Mouse (Mus musculus) A20 (cell line): ENCODE results near the gene Ift81.
"Not testable (repeated sequence)": the region's sequence is repeated elsewhere in the genome, so short reads cannot be mapped to it uniquely, and the experiment has no call there.

Experiments used
- DNase-seq: peaks from one replicate; pipeline ENCODE4 v3.0.0-alpha.2; 2011; ENCODE audit warnings: low read depth, low spot score

Gene Ift81

DNA sequence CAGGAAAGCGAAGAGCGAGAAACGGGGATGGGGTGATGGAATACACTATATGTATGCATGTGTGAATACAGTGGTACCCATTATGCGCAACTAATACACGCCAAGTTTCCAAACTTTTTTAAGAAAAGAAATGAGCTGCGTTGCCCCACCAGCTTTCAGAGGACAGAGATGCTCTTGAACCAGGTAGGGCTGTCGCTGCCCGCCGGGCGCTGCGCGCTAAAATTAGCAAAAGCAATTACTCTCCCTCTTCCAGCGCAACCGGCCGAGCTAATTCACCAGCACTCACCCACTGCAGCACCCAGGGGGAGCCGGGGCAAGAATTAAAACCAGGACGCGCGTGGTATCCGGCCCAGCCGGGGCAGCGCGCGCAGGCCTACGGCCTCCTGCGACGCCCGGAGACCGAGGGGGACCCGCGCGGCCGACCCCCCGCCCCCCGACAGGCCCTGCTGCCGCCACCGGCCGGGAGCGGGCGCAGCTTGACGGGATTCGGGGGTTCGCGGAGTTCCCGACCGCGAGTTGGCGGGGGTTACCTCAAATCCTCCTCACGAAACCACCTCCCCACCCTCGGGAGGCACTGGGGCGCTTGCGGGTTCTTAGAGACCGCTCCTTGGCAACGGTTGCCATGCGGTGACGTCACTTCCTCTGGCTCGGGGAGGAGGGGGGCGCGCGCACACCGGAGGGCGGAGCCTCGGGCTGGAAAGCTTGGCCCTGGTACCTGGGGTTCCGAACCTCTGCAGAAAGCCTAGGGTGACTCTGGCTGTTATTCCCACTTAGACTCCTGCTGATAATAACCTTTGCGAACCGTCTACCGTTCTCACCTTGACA, at the start of gene Ift81:
Gene Ift81, minus strand, starts transcription at position 611 of the 825 bp plus-strand sequence.
- peak; percentile 96 for DNase-seq

DNA sequence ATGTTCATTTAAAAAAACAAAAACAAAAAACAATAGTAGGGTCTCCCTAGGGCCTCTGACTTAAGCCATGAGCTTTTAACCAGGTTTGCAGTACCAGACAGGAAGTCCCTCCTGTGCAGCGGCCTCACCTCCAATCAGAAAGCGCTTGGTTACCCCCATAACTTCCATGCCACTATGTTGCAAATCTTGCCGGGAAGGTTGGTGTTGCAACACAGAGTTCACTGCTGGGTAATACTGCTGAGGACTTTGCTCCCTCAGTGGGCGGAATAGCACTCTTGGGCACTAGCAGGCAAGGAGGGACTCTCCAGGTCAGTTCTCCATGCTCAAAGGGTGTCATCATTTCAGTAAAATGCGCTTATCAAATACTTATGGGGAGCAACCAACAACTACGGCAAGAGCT, 48.2 kb upstream of the Ift81 start:
- DNase-seq, result no peak

DNA sequence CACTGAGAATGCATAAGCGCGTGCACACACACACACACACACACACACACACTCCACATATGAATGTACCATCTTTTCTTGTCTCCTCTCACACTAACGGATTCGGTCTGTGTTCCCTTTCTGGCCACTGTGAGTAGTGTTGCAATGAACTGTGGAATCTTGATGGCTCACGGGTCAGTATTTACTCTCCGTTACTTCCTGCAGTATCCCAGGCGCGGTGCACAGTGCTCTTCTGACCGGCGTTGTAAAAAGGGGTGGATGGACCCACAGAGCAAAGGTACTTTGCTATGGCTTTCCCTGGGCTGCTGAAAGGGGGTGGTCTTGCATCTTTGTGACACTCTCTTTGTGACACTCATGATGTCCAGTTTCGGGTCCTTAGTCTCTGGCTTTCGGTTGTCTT, 42.5 kb upstream of the Ift81 start:
- DNase-seq, result no peak

DNA sequence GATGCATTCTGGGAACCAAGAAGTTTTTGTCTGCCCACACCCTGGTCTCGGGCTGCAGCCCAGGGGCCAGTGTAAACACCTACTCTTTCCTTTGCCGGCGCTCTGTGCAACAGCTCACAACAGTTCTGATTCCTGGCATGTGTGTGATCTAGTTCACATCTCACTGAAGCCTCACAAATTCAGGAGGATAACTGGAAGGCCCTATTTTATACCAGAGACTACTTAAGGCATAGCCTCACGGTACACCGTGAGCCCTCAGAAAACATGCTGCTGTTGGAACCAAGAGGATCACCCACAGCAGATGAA, 39.9 kb upstream of the Ift81 start:
- DNase-seq, result no peak

DNA sequence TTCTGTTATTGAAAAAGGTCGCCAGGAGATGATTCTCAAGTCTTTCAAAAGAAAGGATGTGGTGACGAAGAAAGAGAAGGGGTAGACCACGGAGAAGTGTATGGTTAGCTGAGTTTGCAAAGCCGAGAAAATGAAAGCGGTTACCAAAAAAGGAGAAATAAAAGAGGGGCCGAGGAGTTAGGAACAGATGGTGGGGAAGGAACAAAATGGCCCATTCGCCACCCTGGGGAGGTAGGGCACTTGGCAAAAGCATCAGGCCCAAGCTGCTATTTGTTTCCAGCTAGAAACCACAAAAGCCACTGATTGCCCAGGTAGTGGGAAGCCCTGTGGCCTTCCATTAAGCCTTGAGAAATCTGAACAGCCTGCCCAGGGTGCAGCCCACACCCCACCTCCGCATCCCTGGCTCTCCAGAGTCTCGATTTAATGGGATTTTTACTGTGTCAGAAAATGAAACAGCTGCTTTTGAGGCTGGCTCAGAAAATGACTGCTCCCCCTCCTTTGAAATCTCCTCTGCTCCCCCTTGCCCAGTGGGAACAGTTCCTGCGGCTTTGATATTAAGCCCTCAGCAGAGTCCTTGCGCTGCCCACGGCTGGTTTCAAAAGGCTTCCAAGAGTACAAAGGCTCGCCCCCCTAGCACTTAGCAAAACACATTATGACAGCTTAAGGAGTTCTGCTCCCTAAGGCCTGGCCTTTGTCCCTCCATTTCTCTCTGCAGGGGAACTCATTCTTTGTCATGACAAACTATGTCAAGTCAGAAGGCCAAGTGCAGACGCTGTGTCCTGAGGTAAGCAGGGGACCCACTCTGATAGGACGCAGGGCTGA, 39.3 kb upstream of the Ift81 start:
- DNase-seq, result no peak

DNA sequence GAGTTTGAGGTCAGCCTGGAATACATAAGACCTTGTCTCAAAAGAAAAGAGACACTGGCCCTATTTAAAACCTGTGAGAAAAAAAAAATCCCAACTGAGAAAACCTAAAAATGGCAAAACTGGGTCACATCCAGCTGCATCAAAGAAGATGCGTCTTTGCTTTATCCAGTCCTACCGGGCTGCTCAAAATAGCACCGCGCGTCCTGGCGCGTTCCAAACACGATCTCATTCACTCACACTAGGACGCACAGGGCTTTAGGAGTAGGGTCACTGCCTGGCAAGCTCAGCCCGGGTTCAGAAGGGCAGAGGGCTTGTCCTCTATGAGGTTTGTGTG, 38.8 kb upstream of the Ift81 start:
- no peak for DNase-seq

DNA sequence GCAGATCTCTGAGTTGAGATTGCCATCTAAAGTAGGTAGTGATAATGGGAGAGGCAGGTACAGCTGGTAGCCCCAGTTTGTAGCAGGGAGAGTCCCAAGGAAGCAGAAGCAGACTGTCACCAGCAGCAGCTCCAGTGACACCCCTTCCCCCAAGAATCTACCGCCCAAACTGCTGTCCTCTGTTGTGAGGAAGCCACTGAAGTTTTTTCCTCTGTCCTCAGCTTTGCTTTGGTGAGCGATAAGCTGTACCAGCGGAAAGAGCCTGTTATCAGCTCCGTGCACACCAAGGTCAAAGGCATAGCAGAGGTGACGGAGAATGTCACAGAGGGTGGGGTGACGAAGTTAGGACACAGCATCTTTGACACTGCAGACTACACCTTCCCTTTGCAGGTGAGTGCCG, 38.2 kb upstream of the Ift81 start:
- DNase-seq, result no peak

DNA sequence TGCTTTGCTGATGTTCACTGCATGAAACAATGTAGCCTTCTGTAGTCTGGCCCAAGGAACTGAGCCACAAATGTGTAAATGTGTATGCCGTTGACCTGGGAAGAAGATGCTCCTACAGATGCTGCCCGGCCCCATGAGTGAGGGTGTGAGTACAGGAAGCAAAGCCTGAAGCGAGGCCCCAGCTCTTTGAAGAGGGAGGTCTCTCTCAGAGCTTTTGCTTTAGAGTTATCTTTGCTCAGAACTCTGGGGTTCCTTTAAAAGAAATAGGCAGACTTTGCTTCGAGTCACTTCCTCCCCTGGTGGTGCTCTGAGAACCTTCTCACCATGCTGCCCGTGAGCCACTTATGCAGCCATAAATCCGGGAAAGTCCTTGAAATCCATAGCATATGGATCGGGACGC, 35.8 kb upstream of the Ift81 start:
- DNase-seq, result no peak

DNA sequence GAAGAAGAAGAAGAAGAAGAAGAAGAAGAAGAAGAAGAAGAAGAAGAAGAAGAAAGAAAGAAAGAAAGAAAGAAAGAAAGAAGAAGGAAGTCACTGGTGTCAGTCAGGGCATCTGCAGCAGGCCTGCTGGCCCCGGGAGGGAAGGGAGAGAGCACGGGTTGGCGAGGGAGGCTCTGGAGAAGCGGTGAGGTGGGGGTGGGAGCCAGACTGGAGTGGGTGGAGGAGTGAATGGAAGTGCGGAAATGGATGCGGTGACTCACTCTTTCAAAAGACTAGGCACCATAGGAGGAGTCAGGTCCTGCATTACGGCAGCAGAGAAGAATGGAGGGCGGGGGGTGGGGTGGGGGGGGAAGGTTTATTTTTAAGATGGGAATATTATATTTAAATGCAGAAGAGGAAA, 34.9 kb upstream of the Ift81 start:
- no peak for DNase-seq

DNA sequence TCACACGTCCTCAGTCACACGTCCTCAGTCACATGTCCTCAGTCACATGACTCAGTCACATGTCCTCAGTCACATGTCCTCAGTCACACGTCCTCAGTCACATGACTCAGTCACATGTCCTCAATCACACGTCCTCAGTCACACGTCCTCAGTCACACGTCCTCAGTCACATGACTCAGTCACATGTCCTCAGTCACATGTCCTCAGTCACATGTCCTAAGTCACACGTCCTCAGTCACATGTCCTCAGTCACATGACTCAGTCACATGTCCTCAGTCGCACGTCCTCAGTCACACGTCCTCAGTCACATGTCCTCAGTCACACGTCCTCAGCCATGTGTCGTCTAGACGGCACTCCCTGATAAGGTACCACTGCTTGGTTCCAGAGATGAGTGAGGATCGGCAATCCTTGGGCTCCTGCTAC, 33.6 kb upstream of the Ift81 start:
- not testable (repeated sequence) for DNase-seq

DNA sequence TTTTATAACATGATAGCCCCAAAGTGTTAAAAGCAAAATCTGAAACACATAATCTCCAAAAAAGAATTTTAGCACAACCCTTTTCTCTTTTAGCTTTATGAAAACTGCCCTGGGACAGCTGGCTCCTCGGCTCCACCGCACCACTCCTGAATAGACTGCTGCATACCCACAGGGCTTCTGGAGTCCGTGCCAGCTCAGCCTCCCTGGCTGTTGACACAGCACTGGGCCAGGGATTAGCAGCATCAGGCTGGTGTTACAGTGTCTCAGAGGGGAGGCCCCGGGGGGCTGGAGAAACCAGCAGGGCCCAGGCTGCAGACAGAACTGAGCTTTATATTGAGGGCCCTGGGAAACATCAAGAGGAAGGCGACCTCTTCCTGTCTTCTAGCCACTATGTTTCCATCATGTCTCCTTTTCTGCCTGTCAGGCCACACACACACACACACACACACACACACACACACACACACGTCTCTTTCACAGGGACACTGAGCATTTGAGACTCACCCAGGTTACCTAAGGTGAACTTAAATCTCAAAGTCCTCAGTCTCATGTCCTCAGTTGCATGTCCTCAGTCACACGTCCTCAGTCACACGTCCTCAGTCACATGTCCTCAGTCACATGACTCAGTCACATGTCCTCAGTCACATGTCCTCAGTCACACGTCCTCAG, 33.1 kb upstream of the Ift81 start:
- DNase-seq, result no peak

DNA sequence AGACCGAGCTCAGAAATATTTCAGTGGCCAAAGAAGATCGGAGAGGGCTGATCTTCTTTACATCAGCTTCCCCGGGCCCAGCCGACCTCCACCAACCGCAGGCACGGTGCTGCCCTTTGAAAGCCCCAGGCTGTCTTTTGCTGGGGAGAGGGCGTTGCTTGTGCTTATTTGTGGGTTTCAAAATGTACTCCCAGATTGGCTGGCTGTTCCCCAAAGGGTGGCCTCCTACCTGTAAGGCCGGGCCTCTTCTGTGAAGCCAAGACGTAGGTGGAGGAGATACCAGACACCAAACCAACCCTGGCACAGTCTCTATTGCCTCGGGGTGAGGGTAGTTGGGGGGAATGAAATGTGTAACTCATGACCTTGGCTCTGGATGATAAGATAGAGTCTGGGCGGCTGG, 31.7 kb upstream of the Ift81 start:
- DNase-seq, result no peak

DNA sequence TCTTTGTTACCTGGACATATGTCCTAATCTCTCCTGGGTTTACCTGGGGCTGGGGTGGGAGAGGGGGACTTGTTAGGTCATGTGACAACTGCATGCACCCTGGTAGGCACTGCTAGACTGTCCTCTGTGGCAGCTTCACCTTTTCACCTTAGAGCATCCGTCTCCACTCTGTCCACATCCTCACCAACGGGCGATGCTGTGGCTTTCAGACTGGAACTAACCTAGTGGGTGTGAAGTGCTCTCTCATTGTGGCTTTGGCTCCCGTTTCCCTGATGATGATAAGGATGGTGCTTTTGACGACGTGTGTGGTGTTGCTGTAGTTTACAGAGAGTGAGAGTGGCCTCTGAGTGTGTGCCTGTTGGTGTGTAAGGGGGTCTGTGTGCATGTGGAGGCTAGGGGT, 31.0 kb upstream of the Ift81 start:
- DNase-seq, result no peak

DNA sequence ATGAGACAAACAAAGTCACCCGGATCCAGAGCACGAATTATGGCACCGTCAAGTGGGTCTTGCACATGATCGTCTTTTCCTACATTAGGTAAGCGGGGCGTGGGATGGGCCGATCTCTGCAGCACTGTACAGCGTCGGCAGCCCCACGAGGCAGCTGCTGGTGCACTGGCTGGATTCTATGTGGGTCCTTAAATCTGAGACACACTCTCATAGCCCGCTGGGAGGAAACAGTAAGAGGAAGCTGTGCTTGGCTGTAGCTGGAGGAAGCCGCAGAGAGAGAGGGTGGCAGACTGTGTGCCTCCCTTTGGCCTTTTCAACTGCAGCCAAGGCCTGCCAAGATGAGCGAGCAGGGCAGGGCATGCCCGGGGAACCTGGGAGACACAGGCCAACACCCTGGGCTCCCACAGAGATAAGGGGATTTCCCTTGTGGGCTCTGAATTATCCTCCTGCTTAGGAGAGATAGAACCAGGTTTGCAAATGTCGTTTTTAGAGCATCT, 29.8 kb upstream of the Ift81 start:
- peak; percentile 61 for DNase-seq

DNA sequence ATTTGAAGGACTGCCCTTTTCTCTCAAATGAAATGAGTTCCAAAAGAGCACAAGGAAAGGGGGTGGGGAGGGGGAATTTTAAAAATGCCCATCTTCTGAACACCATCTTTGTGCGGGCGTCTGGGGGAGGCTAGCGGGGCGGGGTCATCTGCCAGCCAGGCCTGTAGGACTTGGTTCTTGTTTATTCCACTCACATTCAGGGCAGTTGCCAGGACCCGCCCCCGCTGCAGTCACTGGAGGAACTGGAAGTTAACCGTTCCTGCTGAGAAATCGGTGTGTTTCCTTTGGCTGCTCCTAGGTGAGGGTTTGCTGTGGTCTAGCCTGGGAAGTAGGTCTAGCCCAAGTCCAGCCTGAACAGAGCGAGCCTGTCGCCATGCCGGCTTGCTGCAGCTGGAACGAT, 29.4 kb upstream of the Ift81 start, which contains the start of gene P2rx7:
Gene P2rx7, plus strand, starts transcription at position 211 of the 400 bp plus-strand sequence.
- no peak for DNase-seq

DNA sequence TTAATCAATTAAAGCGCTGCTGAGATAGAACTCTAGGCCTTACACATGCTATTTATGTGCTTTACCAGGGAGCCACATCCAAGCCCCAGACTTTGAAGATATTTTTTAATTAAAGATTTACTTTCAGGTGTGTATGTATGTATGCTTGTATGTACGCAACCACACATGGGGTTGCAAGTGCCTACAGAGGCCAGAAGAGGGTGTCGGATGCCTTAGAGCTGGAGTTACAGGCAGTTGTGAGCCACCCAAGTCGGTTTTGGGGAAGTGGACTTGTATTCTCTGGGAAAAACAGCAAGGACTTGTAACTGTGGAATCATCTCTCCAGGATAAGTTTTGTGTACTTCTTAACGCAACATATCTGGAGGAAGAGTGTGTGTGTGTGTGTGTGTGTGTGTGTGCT, 25.7 kb upstream of the Ift81 start:
- DNase-seq, result no peak

DNA sequence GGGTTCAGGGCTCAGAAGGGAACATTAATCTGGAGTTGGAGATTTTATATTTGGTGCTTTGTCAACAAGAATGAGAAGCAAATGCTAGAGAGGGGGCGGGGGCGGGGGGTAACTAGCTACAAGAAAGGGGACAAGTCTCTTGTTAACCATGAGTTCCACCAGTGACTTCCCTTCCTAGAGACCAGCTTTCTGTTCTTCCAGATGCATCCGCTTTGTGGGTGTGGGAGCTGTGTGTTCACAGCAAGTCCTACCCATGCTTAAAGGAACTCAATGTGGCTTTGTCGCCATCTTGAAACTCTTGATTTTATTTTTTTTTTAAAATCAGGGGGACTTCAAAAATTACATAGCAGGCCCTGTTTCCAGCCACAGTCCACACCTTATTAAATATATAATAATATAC, 25.2 kb upstream of the Ift81 start:
- no peak for DNase-seq

DNA sequence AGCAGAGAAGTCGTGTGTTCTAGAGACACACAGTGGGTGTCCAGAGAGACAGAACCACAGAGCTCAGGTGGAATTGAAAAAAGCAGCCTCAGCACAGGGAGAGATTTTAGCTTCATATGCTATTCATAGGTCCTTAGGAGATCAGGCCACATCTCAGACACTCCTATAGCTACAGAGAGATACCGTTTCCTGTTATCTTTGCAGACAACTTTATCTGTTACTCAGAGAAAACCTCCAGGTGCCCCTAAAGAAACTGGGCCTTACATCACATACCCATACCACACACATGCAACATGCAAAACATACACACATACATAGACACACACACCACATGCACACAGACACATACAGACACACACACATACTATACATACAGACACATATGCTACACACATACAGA, 24.0 kb upstream of the Ift81 start:
- DNase-seq, result no peak

DNA sequence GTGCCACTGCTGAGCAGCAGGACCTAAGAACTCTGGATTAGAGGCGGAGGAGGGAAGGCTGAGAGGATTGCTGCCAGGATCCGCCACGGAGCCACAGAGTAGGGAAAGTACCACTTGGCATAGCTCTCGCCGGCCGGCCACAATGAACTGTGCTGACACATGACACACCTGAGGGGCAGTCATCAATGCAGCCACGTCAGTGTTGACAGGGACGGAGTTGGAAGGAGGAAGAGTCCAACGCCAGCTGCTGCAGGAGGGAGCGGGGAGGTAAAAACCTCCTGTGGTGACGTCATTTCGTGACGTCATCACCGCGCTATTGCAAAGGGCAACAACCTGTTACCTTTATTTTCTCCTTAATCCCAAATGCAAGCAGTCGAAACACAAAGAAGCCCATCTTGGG, 22.6 kb upstream of the Ift81 start:
- DNase-seq, result no peak

DNA sequence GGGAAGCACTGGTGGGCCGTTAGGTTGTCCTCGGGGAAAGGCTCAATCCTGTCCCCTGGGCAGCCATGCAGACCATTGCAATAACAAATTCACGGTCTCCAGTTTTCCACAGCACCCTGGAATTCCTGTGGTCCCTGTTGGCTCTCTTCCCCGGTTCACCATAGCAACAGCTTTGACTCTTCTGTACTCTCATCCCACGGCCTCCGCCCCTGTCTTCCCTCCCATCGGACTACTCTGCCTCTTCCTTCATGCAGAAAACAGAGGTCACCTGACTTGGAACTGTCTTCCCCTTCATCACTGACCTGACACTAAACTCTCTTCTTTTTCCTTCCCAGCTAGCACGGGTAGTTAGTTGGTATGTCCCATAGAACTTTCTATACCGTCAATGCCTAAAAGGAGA, 22.0 kb upstream of the Ift81 start:
- DNase-seq, result no peak

DNA sequence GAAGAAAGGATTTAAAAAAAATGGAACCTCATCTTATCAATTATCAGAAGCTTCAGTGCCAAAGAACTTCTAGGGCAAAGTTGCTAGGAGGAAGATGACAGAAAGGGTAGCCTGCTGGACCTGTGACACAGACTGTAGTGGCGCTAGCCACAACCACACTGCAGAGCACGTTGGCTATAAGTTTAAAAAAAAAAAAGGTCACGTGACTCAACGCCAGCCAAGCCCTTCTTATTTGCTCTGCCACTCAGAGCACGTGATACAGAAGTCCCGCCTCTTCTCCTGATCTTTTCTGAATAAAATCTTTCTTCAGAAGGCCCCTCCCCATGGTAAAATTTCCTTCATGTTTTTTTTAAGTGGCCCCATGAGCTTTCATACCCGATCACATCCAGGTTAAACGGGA, 20.9 kb upstream of the Ift81 start:
- no peak for DNase-seq

DNA sequence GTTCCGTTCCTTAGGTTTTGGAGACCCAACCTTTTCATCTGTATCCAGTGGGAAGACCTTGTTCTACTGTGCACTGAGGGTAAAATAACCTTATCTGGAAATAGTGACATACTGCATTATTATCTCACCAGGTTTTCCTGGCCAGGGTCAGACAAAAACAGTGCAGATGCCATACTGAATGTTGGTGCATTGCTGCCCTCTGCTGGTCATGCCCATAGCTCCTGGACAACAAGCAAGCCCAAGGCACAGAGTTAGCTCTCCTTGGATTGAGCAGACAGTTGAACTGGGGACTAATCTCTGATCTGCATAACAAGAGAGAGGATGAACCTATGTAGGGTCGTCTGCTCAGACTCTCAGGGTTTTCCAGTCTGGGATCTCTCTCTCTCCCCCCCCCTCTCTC, 12.9 kb upstream of the Ift81 start:
- DNase-seq, result peak; percentile 78
